9 mouse cellular contexts compared by ENCODE assay signal in the genomic region with DNA sequence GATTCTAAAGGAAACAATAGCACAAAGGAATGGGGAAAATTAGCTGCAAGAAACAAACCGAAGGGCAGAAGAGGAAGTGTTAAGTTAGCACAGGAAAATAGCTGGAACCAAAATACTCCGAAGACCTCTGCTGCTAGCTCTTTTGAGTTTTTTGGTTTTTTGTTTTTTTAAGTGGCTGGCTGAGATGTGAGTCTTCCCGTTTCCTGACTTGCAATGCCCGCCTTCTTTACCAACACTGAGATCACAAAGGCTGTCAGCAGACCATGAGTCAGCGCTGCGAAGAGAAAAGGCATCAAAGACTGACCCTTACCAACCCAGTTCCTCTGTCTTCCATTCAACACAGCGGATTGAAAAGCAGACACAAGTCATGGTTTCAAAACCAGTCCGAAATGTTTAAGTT. TPM values are rescaled to one million over a fixed set of nuclear protein-coding genes. Genes with fewer than 3 reads are reported as not detected.
DNase-seq lines count a peak whose midpoint lies in the region; ATAC-seq and TF ChIP-seq lines count a peak whose summit lies in the region.
"Had no signal": no experiment of that assay in that cellular context is flagged by ENCODE, and none has a peak within 500 bp of the region (broad histone marks: within the 10 kb centered on the region; RNA-seq: fewer than 3 reads in every experiment).

No protein-coding gene starts in this region.

- 44% methylated on average over 8 of the region's 8 CpGs for WGBS in kidney, embryonic 16.5 days
- 52% methylated on average over 8 of the region's 8 CpGs for WGBS in heart, embryonic 14.5 days

- peak overlapping the region; percentile 49 for H3K27ac ChIP-seq in kidney, embryonic 16.5 days (ENCODE audit: low read length)
- peak overlapping the region; percentile 64 to 73 for H3K27ac ChIP-seq in heart, embryonic 14.5 days (replicated peaks in 1 of 2; ENCODE audit: control insufficient read depth in 1 of 2, insufficient read depth in 1 of 2, low read depth in 2 of 2, low read length in 2 of 2)
- H3K27ac ChIP-seq: embryonic facial prominence, embryonic 12.5 days had no signal

- H3K4me1 ChIP-seq in kidney, embryonic 16.5 days (ENCODE audit: insufficient read depth, low read length), result no peaks in the 10 kb centered on the region
- peaks cover 0 to 8% of the 10 kb centered on the region in 2 experiments; a peak in 2 of 4 replicates for H3K4me1 ChIP-seq in heart, embryonic 14.5 days (ENCODE audit: control insufficient read depth in 2 of 2, insufficient read depth in 2 of 2, low read length in 2 of 2)
- H3K4me1 ChIP-seq: embryonic facial prominence, embryonic 12.5 days had no signal

- no peaks in the 10 kb centered on the region for H3K36me3 ChIP-seq in kidney, embryonic 16.5 days (ENCODE audit: insufficient read depth, low read length)
- no peaks in the 10 kb centered on the region for H3K36me3 ChIP-seq in heart, embryonic 14.5 days (ENCODE audit: control insufficient read depth, insufficient read depth, low read length)
- H3K36me3 ChIP-seq: embryonic facial prominence, embryonic 12.5 days had no signal

- POLR2A ChIA-PET in Patski (lab: Charles Lee), result no interaction called here

- H3K27me3 ChIP-seq in kidney, embryonic 16.5 days (ENCODE audit: insufficient read depth, low read length), result no peaks in the 10 kb centered on the region
- no peaks in the 10 kb centered on the region for H3K27me3 ChIP-seq in Patski
- H3K27me3 ChIP-seq in heart, embryonic 14.5 days (ENCODE audit: control insufficient read depth, insufficient read depth, low read length), result no peaks in the 10 kb centered on the region
- H3K27me3 ChIP-seq: embryonic facial prominence, embryonic 12.5 days had no signal

- no peak for ATAC-seq in kidney, embryonic 16.5 days (ENCODE audit: low FRiP score, low TSS enrichment)
- ATAC-seq in Patski, result peak; percentile 68
- no peak for ATAC-seq in heart, embryonic 14.5 days (ENCODE audit: insufficient number of reproducible peaks, insufficient read depth, low FRiP score, low read depth)
- ATAC-seq in megakaryocyte, adult 5-6 weeks (ENCODE audit: poor library complexity, severe bottlenecking), result peak; percentile 74

- CTCF ChIA-PET in Patski (lab: Charles Lee), result interaction anchor here (1.0 to 2.4 kb wide), 6 partner anchors 10 to 28 kb away, joined by 3 to 7 read pairs (median 4); no protein-coding TSS in a partner anchor

- no peak overlapping the region for H3K4me3 ChIP-seq in kidney, embryonic 16.5 days (ENCODE audit: low read length)
- no peak overlapping the region for H3K4me3 ChIP-seq in heart, embryonic 14.5 days (ENCODE audit: control insufficient read depth in 1 of 2, insufficient read depth in 1 of 2, low read depth in 1 of 2, low read length in 2 of 2)
- H3K4me3 ChIP-seq: embryonic facial prominence, embryonic 12.5 days had no signal

- DNase-seq in kidney, adult 11 months, result no peak
- peak; percentile 28 for DNase-seq in Patski (ENCODE audit: low read depth, low spot score)
- DNase-seq in left cerebral cortex, postnatal 4 days, result no peak
- DNase-seq in thymus, postnatal 25 days, result no peak
- no peak for DNase-seq in urinary bladder, postnatal 25 days (ENCODE audit: low spot score)

- no peaks in the 10 kb centered on the region for H3K9me3 ChIP-seq in kidney, embryonic 16.5 days (ENCODE audit: low read length)
- H3K9me3 ChIP-seq in heart, embryonic 14.5 days (ENCODE audit: control insufficient read depth, low read length), result no peaks in the 10 kb centered on the region
- H3K9me3 ChIP-seq: embryonic facial prominence, embryonic 12.5 days had no signal

- in situ Hi-C loops in Patski (cut with MboI; ENCODE audit: low pct_unique_long_range_greater_than_20kb), result no loop called here

- intact Hi-C loops in left cerebral cortex, postnatal 4 days (cut with DNase I), result no loop called here

- no peak for TF ChIP-seq CTCF in Patski (IDR thresholded peaks at IDR 0.05)

- H3K4me2 ChIP-seq in kidney, embryonic 16.5 days (replicated peaks; ENCODE audit: low read depth, low read length), result no peak overlapping the region
- H3K4me2 ChIP-seq in heart, embryonic 14.5 days (ENCODE audit: low read length), result peak overlapping the region; percentile 6; the same call in 1 of the 2 replicates
- H3K4me2 ChIP-seq: embryonic facial prominence, embryonic 12.5 days had no signal

- no peak overlapping the region for H3K9ac ChIP-seq in kidney, embryonic 16.5 days (replicated peaks; ENCODE audit: low read length)
- no peak overlapping the region for H3K9ac ChIP-seq in heart, embryonic 14.5 days (ENCODE audit: low read length)
- H3K9ac ChIP-seq: embryonic facial prominence, embryonic 12.5 days had no signal

RNA-seq across cellular contexts. Expression of gene S1pr1, which starts 25.5 kb away (rescaled TPM):
- polyA plus RNA-seq in kidney, embryonic 16.5 days (2015; fragmentation: Nextera tagmentation; extraction: Ambion mirVana), result 21.0 and 26.1 TPM in 2 replicates
- 1.6 TPM for polyA plus RNA-seq in Patski (2021)
- polyA plus RNA-seq in heart, embryonic 14.5 days (2014; fragmentation: Nextera tagmentation; extraction: Ambion mirVana), result 74.7 and 79.5 TPM in 2 replicates
- total RNA-seq in megakaryocyte, adult 5-6 weeks (2015), result 2.4 and 5.8 TPM in 2 replicates
- total RNA-seq in megakaryocyte, adult 5-6 weeks (2017), result 3.3 and 3.6 TPM in 2 replicates
- total RNA-seq in left cerebral cortex, postnatal 4 days (2021), result 10 to 100 TPM; 27.0 to 27.5 TPM

Comparison
In these comparisons a context has a peak if more than half of its experiments do, and no peak if none do; other contexts are left out.
1. ATAC-seq: peak in Patski (single experiment) and megakaryocyte, adult 5-6 weeks (single experiment); none in kidney, embryonic 16.5 days (single experiment) and heart, embryonic 14.5 days (single experiment).